In genomic region chr6:32261339-32261738, GRCm38 (mm10) we compare ENCODE assay signal across 8 mouse cellular contexts.
DNase-seq lines count a peak whose midpoint lies in the region; ATAC-seq and TF ChIP-seq lines count a peak whose summit lies in the region.

No protein-coding gene starts in this region.

- no peaks in the 10 kb centered on the region for H3K27me3 ChIP-seq in embryonic facial prominence, embryonic 11.5 days (ENCODE audit: control insufficient read depth, insufficient read depth, low read length)
- no peaks in the 10 kb centered on the region for H3K27me3 ChIP-seq in neural tube, embryonic 14.5 days (ENCODE audit: control insufficient read depth, insufficient read depth, low read length)

- 17% methylated on average over 3 of the region's 3 CpGs for WGBS in embryonic facial prominence, embryonic 11.5 days
- 19% methylated on average over 3 of the region's 3 CpGs for WGBS in neural tube, embryonic 14.5 days

- no peaks in the 10 kb centered on the region for H3K9me3 ChIP-seq in embryonic facial prominence, embryonic 11.5 days (replicated peaks; ENCODE audit: control insufficient read depth, low read length)
- H3K9me3 ChIP-seq in neural tube, embryonic 14.5 days (ENCODE audit: control insufficient read depth, low read length) = no peaks in the 10 kb centered on the region

- H3K4me2 ChIP-seq in embryonic facial prominence, embryonic 11.5 days (ENCODE audit: low read depth, low read length) = no peak overlapping the region
- no peak overlapping the region for H3K4me2 ChIP-seq in neural tube, embryonic 14.5 days (ENCODE audit: low read depth, low read length)

- peak; percentile 18; the same call in 1 of the 2 replicates for ATAC-seq in embryonic facial prominence, embryonic 11.5 days (replicated peaks; ENCODE audit: insufficient number of reproducible peaks, low FRiP score, low TSS enrichment, low read depth)
- ATAC-seq in neural tube, embryonic 14.5 days (ENCODE audit: low read depth) = peak; percentile 88; the same call in 1 of the 2 replicates

- H3K4me1 ChIP-seq in embryonic facial prominence, embryonic 11.5 days (ENCODE audit: control insufficient read depth, insufficient read depth, low read length) = no peaks in the 10 kb centered on the region
- H3K4me1 ChIP-seq in neural tube, embryonic 14.5 days (ENCODE audit: control insufficient read depth, insufficient read depth, low read length) = peaks cover 10% of the 10 kb centered on the region; the same call in 1 of the 2 replicates

- H3K36me3 ChIP-seq in embryonic facial prominence, embryonic 11.5 days (replicated peaks; ENCODE audit: control insufficient read depth, insufficient read depth, low read depth, low read length) = no peaks in the 10 kb centered on the region
- H3K36me3 ChIP-seq in neural tube, embryonic 14.5 days (ENCODE audit: control insufficient read depth, insufficient read depth, low read length) = no peaks in the 10 kb centered on the region

- peak; percentile 16 for DNase-seq in embryo, embryonic 10 days (ENCODE audit: low spot score)
- DNase-seq in embryo, embryonic 9.5 days (ENCODE audit: extremely low spot score) = no peak
- no peak for DNase-seq in embryonic facial prominence, embryonic 11.5 days (ENCODE audit: low spot score)
- peak; percentile 47 to 58 for DNase-seq in layer of hippocampus, adult 2 months (ENCODE audit: low spot score in 2 of 2)
- no peak for DNase-seq in gastrocnemius, postnatal 4 days (ENCODE audit: low spot score in 2 of 2)
- no peak for DNase-seq in kidney, postnatal 4 days
- no peak for DNase-seq in thymus, postnatal 0 days (ENCODE audit: low spot score)

- H3K9ac ChIP-seq in embryonic facial prominence, embryonic 11.5 days (replicated peaks; ENCODE audit: low read length) = no peak overlapping the region
- H3K9ac ChIP-seq in neural tube, embryonic 14.5 days (replicated peaks; ENCODE audit: low read depth, low read length) = no peak overlapping the region

- no peak for TF ChIP-seq CTCF in layer of hippocampus, adult 2 months (conservative IDR thresholded peaks at IDR 0.05)

- H3K4me3 ChIP-seq in embryonic facial prominence, embryonic 11.5 days (ENCODE audit: low read depth, low read length) = no peak overlapping the region
- no peak overlapping the region for H3K4me3 ChIP-seq in layer of hippocampus, adult 2 months
- H3K4me3 ChIP-seq in neural tube, embryonic 14.5 days (ENCODE audit: low read depth, low read length) = no peak overlapping the region

- no peak overlapping the region for H3K27ac ChIP-seq in embryonic facial prominence, embryonic 11.5 days (replicated peaks; ENCODE audit: low read depth, low read length)
- peak overlapping the region; percentile 43; the same call in 1 of the 2 replicates for H3K27ac ChIP-seq in layer of hippocampus, adult 2 months
- H3K27ac ChIP-seq in neural tube, embryonic 14.5 days (ENCODE audit: low read depth, low read length) = peak overlapping the region; percentile 2; the same call in 1 of the 2 replicates

Comparison
In these comparisons a context has a peak if more than half of its experiments do, and no peak if none do; other contexts are left out.
1. DNase-seq: peak in embryo, embryonic 10 days (single experiment) and layer of hippocampus, adult 2 months (2 of 2); none in embryo, embryonic 9.5 days (single experiment), embryonic facial prominence, embryonic 11.5 days (single experiment), gastrocnemius, postnatal 4 days (0 of 2), kidney, postnatal 4 days (0 of 2) and thymus, postnatal 0 days (single experiment).